Mouse (Mus musculus): ENCODE results near the gene Tpsb2. TPM values are rescaled to one million over a fixed set of nuclear protein-coding genes. Genes with fewer than 3 reads are reported as not detected.
A peak's percentile ranks its signal among the peaks of the same experiment; 100 is the strongest.

Gene Tpsb2
- total RNA-seq, 2 experiments from 2014 or later = not detected

DNA sequence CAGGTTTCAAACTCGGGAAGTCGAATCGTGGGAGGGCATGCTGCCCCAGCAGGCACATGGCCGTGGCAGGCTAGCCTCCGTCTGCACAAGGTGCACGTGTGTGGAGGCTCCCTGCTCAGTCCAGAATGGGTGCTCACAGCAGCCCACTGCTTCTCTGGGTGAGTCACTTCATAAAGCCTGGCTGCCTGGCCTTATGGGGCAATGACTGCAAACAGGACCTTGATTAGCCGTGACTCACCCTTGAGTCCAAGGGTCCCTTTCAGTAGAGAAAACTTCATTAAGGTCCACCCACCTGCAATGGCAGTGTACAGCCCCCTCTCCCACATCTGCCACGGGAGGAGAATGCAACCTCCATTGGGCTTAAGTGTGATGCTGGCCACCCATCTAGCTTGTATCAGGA, 6.4 kb downstream of the Tpsb2 start:
- Histone ChIP-seq H3K27ac (no peak overlapping the region), H3K4me3 (no peak overlapping the region)
- DNase-seq (ENCODE audit: extremely low spot score in 1 of 2, low spot score in 2 of 2) = no peak
- intact Hi-C loops (cut with DNase I) = no loop called here
- no peak for TF ChIP-seq CTCF (IDR thresholded peaks at IDR 0.05)

DNA sequence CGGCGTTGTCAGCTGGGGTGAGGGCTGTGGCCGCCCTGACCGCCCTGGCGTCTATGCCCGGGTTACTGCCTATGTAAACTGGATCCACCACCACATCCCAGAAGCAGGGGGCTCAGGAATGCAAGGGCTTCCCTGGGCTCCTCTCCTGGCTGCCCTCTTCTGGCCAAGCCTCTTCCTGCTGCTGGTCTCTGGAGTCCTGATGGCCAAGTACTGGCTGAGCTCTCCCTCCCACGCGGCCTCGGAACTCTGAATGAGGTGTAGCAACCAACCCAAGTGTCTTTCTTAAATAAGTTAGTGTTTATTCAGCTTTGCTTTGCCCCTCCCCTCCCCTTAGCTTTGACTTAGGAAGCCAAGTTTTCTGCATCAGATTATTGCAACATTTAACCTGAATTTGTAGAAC, 7.9 kb downstream of the Tpsb2 start:
- intact Hi-C loops (cut with DNase I) = no loop called here
- H3K27ac ChIP-seq = no peak overlapping the region
- no peak overlapping the region for H3K4me3 ChIP-seq
- TF ChIP-seq CTCF (IDR thresholded peaks at IDR 0.05) = peak; percentile 40
- no peak for DNase-seq (ENCODE audit: extremely low spot score in 1 of 2, low spot score in 2 of 2)

DNA sequence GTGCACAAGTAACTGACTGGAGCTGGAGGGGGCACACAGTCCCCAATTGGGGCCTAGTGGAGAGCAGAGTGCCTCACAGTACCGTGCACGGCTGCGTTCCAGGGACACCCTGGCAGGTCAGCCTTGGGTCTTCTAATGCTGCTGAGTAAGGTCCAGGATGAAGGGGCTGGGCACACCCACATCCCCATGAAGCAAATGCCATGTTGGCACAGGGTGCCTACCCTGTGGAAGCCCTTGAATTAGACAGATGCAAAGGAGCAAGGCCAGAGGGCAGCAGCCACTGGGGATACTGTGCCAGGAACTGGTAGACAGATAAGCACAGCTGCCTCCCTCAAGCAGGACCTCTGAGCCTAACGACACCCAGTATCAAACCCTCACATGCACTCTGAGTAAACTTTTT, 28.4 kb downstream of the Tpsb2 start:
- H3K27ac ChIP-seq = no peak overlapping the region
- TF ChIP-seq CTCF (IDR thresholded peaks at IDR 0.05) = no peak
- no peak for DNase-seq (ENCODE audit: extremely low spot score in 1 of 2, low spot score in 2 of 2)
- intact Hi-C loops (cut with DNase I) = no loop called here
- H3K4me3 ChIP-seq = no peak overlapping the region

DNA sequence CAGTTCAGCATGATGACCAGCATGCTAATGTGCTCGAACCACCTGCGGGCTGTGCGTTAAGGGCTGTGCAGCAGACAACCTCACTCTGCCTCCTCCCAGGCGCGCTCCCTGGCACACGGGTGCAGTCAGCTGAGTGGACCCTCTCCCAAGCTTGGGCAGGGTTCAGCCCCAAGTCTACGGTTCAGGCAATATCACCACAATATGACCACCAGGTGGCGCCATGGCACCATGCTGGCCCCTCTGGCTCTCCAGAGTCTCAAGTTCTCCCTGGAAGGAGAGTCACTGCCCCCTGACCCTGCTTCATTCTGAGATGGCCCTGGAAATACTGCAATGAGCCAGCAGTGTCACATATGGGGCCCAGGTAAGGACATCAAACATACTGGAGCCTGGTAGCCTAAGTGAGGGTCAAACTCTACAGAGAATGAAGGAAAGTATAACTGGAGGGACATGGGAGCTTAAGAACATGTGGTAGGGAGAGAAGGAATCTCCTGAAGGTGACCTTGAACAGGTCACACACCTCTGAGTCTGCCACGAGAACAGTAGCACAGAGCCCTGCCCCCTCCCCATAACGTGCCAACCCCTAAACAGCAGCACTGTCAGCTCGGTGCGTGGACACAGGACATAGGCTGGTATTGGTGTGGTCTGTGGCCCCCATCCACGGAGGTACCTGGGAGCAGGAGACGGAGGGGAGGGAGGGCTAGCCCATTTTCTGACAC, 31.9 kb downstream of the Tpsb2 start:
- intact Hi-C loops (cut with DNase I) = loop anchor here (1.0 to 5.0 kb wide), 3 partner anchors 72 to 404 kb away; no protein-coding TSS in a partner anchor
- TF ChIP-seq CTCF (IDR thresholded peaks at IDR 0.05) = peak; percentile 95
- Histone ChIP-seq H3K27ac (no peak overlapping the region), H3K4me3 (no peak overlapping the region)
- DNase-seq (ENCODE audit: extremely low spot score in 1 of 2, low spot score in 2 of 2) = peak; percentile 75 to 82

DNA sequence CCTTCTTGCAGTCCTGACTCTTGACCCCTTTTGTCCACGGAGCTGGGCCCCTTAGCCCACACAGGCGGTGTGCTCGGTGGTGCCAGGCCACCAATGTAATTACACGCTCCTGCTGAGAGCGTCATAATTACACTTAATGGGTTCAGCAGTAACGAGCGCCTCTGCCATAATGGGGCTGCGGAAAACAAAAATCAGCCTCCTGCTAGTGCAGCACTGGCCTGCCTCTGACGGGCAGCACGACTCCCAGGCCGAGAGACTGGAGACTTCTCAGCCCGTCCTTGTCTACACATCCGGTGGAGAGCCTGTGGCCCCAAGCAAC, 32.4 kb downstream of the Tpsb2 start:
- no peak for DNase-seq (ENCODE audit: extremely low spot score in 1 of 2, low spot score in 2 of 2)
- TF ChIP-seq CTCF (IDR thresholded peaks at IDR 0.05) = no peak
- Histone ChIP-seq H3K27ac (no peak overlapping the region), H3K4me3 (no peak overlapping the region)
- intact Hi-C loops (cut with DNase I) = loop anchor here (1.0 to 5.0 kb wide), 3 partner anchors 72 to 404 kb away; no protein-coding TSS in a partner anchor

DNA sequence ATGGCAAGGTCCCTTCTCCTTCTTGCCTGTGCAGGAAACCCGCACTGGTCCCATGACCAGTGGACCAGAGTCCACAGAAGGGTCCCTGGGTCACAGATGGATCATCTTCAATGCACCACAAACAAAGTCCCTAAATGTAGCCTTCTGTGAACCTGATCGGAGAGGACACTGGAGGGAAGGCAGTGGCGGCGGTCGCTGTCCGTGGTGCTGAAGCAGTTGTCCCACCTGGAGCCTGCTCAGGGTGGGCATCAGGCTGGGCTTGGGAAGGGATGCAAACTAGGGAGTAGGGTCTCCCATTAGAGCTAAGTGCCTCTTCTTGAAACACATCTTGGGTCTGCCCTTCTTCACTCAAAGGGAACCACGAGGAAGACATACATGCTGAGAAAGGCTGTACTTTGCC, 34.3 kb downstream of the Tpsb2 start:
- Histone ChIP-seq H3K27ac (no peak overlapping the region), H3K4me3 (no peak overlapping the region)
- intact Hi-C loops (cut with DNase I) = no loop called here
- no peak for TF ChIP-seq CTCF (IDR thresholded peaks at IDR 0.05)
- DNase-seq (ENCODE audit: extremely low spot score in 1 of 2, low spot score in 2 of 2) = no peak

DNA sequence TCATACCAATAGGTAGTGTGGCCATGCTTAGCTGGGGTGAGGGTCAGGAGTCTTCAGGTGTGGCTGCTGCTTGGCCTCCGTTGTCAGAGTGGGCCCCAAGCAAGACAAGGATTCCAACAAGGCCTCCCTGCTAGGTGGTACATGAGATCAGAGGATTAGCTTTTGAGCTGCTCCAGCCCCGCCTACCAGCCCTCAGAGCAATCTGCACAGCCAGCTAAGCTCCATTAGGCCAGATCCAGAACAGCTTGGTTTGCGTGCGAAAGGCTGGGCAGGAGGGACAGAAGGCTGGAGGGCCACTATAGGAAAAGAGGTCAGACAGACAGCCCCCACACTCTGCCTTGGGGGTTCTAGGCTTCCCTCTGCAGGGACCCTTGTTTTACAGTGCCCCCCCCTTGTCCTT, 35.4 kb downstream of the Tpsb2 start:
- Histone ChIP-seq H3K27ac (no peak overlapping the region), H3K4me3 (no peak overlapping the region)
- no peak for DNase-seq (ENCODE audit: extremely low spot score in 1 of 2, low spot score in 2 of 2)
- intact Hi-C loops (cut with DNase I) = no loop called here
- no peak for TF ChIP-seq CTCF (IDR thresholded peaks at IDR 0.05)

DNA sequence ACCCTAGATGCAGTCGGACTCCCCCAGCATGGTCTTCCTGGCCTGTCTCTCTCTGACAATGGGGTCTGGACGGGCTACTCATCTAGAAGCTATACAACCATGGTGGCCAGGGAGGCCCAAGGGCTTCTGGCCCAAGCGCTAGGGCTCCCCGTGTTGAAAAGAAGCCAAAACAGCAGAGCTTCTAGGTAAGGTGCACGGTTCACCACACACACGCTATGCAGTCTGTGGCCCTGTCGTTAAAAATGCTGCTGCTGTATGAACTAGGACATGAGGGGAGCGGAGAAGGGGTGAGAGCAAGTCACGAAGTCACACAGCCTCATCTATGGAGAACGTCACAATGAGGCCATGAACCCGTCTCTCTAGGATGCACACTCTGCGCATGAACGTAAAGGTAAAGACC, 36.1 kb downstream of the Tpsb2 start:
- H3K27ac ChIP-seq = no peak overlapping the region
- DNase-seq (ENCODE audit: extremely low spot score in 1 of 2, low spot score in 2 of 2) = no peak
- H3K4me3 ChIP-seq = no peak overlapping the region
- intact Hi-C loops (cut with DNase I) = no loop called here
- TF ChIP-seq CTCF (IDR thresholded peaks at IDR 0.05) = no peak

DNA sequence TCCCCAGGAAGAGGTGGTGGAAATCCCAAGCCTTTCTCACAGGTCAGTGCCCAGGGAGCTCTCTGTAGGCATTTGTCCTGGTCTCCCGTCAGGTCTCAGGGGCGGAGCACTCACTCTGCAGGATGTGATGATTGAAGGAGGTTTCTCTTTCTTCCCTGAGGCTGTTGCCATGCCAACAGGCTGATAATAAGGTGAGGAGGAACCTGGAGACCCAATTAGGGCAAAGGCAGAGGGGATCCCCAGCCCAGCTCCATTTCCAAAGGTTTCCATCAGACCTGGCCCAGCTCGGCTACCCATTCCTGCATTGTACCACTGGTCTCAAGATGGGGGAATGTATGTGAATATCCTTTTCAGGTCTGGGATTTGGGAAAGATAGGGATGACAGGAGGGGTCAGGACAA, 38.1 kb downstream of the Tpsb2 start:
- Histone ChIP-seq H3K27ac (no peak overlapping the region), H3K4me3 (no peak overlapping the region)
- TF ChIP-seq CTCF (IDR thresholded peaks at IDR 0.05) = no peak
- no peak for DNase-seq (ENCODE audit: extremely low spot score in 1 of 2, low spot score in 2 of 2)
- intact Hi-C loops (cut with DNase I) = no loop called here

DNA sequence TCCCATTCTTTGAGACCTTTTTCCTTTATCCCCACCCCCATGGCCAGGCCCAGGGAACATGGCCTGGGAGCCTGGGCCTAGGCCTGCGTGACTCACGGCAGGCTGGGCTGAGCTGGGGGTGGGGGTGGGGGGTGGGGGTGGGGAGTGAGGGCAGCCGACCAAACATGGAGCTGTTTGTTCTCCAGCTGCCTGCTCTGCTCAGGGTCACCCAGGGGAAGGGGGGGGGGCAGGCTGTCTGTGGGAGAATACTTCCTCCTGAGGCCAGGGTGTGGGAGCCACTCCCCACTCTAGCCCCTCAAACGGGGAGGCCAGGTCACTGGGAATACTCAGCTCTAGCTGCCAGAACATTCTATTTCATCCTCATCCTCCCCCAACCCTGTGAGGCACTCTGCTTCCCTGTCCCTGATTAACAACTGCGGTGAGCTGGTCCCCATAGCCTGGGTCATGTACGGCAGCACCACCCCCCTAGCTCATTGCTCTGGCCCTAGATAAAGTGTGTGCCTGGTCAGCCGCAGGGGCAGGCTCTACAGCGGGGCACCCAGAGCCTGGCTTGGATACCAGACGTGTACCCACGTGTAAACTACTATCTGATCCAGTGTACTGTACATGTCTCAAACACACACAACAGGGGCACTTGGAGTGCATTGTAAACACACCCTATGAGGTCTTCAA, 39.3 kb downstream of the Tpsb2 start:
- Histone ChIP-seq H3K4me3 (no peak overlapping the region), H3K27ac (no peak overlapping the region)
- no peak for DNase-seq (ENCODE audit: extremely low spot score in 1 of 2, low spot score in 2 of 2)
- no peak for TF ChIP-seq CTCF (IDR thresholded peaks at IDR 0.05)
- intact Hi-C loops (cut with DNase I) = no loop called here

DNA sequence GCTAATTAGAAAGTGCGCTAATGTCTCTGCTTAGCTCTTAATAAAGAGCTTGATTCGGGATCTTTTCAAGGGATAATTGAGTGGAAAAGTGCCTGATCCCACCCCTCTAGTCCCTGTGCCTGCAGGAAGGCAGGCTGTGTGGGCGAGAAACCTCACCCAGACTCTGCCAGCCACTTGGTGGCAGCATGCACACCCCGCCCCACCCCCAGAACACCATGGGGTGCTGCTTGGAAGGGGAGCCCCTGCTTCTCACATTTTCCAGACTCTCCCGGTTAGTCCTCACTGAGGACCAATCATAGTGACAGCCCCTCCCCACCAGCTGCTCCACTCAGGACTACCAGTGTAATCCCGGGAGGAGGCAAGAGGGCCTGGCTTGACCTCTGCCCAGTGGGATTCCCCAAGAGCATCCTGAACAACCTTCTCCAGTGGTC, 39.9 kb downstream of the Tpsb2 start:
- Histone ChIP-seq H3K4me3 (no peak overlapping the region), H3K27ac (no peak overlapping the region)
- intact Hi-C loops (cut with DNase I) = no loop called here
- DNase-seq (ENCODE audit: extremely low spot score in 1 of 2, low spot score in 2 of 2) = peak; percentile 56 to 65
- TF ChIP-seq CTCF (IDR thresholded peaks at IDR 0.05) = peak; percentile 51

DNA sequence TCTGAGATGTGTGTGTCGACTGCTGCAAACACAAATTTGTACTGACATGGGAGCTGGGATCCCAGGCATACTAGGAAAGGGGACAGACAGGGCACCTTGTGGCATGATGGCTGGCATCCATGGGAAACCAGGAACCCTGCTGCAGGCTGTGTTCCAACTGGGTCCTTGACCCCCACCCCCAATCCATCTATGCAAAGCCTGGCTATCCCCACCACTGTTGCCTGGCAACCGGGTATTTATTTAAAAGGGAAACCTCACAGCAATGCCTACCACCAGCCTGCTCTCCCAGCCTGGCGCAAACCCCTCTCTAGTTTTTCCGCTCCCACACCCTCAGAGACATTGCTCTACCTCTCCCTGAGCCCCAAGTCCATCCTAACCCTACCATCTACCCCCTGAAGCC, 41.2 kb downstream of the Tpsb2 start:
- DNase-seq (ENCODE audit: extremely low spot score in 1 of 2, low spot score in 2 of 2) = no peak
- Histone ChIP-seq H3K4me3 (no peak overlapping the region), H3K27ac (no peak overlapping the region)
- intact Hi-C loops (cut with DNase I) = no loop called here
- TF ChIP-seq CTCF (IDR thresholded peaks at IDR 0.05) = no peak

Measured in left cerebral cortex, adult 2 months (tissue).